Mouse (Mus musculus): ENCODE data around the gene Gas7. TPM values are rescaled to one million over a fixed set of nuclear protein-coding genes. Genes with fewer than 3 reads are reported as not detected.

Gas7 gene
- 15.6 TPM for polyA plus RNA-seq (2014; fragmentation: Illumina TruSeq; extraction: RNeasy Lipid Tissue Mini Kit (QIAGEN cat#74804))

DNA sequence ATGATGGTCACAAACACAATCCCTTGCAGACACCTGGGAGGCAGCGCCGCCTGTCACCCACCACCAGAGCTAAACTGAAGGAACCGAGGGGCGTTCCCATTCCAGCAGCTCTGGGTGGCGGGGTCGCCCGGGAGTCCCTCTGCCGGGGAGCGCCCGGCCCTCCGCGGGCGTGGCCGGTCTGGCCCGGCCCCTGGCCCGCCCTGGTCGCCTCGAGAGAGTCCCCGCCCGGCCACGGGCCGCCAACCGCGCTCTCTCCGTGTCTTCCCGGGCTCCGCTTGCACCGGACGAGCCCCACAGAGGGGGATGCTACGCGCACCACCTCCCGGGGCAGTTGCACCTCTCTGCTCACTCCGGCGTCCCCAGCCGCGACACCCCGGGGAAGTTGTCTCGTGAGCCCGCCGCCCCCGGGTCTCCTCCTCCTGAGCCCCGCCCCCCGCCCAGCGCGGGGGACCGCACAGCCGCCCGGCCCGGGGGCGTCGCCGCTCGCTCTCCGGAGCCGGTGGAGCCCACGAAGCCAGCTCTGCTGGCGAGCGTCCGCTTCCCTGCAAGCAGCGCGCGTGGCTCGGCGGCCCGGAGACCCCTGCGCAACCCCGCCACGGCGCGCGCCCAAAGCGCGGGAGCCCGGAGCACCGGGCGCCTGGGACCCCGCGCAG lies at the start of gene Gas7:
Gas7 (plus strand) TSS at position 564 of the 653 bp plus-strand sequence.

DNA sequence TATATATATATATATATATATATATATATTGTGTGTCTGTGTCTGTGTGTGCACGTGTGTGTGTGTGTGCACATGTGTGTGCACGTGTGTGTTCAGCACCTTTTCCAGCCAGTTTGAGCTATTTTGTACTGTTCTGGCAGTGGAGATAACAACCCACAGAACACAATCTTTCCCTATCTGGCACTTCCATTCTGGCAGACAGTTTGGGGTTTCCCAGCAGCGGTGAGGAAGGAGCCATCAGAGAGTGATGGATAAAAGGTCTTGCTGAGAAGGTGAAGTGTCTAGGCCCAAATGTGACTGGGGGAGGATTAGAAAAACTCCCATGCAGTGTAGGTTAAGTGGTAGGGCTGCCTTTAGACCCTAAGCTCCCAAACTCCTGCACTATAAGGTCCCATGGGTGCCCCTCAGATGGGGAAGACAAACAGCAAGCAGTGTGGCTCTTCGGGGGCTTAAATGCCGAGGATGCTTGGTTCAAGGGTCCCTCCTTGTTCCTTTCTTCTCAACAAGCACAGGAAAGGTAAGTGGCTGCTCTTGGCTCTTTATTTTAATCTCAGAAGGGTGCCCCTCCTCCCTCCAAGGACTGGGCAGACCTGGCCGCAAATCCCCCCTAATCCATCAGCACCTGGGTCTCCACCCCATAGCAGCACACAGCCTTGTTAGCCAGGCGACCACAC lies 239.6 kb downstream of the Gas7 start, which contains the start of gene Rcvrn:
Rcvrn (plus strand) TSS at position 624 of the 674 bp plus-strand sequence.

Other genes with a start within 250 kb of the Gas7 start
- not detected for gene Myh4, start 217.4 kb upstream of the Gas7 start, polyA plus RNA-seq (2014; fragmentation: Illumina TruSeq; extraction: RNeasy Lipid Tissue Mini Kit (QIAGEN cat#74804))
- gene Myh8, start 178.3 kb upstream of the Gas7 start, polyA plus RNA-seq (2014; fragmentation: Illumina TruSeq; extraction: RNeasy Lipid Tissue Mini Kit (QIAGEN cat#74804)): not detected
- not detected for gene Myh13, start 133.8 kb upstream of the Gas7 start, polyA plus RNA-seq (2014; fragmentation: Illumina TruSeq; extraction: RNeasy Lipid Tissue Mini Kit (QIAGEN cat#74804))
- gene Rcvrn, start 239.9 kb downstream of the Gas7 start, polyA plus RNA-seq (2014; fragmentation: Illumina TruSeq; extraction: RNeasy Lipid Tissue Mini Kit (QIAGEN cat#74804)): not detected

Measured in ovary, adult 10 weeks (tissue).